Mouse (Mus musculus) G1E (cell line): ENCODE measurements around the gene Fam78a.

Experiments
- CTCF ChIP-seq: IDR thresholded peaks from 2 replicates; pipeline ENCODE4 v1.5.1; 2012; ENCODE audit warnings: low read depth, low read length, inconsistent platforms, mixed read lengths
- TAL1 ChIP-seq: conservative IDR thresholded peaks from 2 replicates; pipeline ENCODE4 v1.6.1; 2012; ENCODE audit warnings: low read depth, low read length, inconsistent platforms, mixed read lengths

GRCm38 (mm10) chr2:32019704-32020103, 65.0 kb downstream of the Fam78a start:
- TF ChIP-seq CTCF, result no peak
- TF ChIP-seq TAL1, result no peak
